Mouse (Mus musculus): ENCODE data around the gene Chst13.

The Chst13 gene

DNA sequence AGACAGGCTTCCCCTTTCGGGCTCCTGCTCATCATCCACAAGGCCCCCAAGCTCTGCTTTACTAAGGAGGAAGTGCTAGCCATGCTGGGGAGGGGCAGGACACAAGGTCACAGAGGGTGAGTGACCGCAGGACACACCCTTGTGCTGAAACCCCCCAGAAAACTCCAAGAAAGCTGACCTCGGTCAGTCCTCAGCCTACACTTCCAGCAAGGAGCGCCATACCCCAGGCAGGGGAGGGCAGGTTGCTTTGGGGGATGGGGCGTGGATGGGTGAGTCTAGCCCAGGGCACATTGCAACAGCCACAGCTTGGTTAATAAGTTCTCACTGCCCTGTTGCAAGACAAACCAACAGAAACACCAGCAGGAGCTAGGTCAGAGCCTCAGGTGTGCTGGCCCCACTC, 4.6 kb downstream of the Chst13 start:
- no peak for DNase-seq (ENCODE audit: low read depth, low spot score)

DNA sequence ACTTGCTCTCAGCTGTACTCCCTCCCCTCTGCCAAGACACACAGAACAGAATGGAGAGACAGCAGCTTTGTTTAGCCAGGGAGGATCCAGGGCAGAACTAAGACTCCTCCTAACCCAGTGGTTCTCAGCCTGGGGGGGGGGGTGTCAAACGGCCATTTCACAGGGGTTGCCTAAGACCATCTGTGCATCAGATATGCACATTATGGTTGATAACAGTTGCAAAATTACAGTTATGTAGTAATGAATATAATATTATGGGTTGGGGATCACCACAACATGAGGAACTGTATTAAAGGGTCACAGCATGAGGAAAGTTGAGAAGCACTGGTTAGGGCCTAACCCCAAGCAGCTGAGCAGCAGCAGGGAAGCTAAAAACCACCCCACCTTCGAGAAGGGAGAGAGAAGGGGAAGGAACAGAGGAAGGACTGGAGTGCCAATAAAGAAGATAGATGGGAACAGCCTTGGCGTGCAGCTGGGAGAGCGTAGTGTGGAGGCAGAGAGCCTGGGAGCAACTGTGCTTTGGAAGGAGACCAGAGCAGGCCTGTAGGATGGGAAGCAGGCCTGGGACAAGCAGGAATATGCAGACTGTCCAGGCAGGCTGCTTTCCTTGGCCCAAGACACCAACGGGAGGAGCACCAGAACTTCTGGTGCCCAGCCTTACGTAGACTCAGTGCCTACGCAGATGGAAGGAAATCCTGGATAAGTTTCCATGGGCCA, 5.4 kb downstream of the Chst13 start:
- DNase-seq (ENCODE audit: low read depth, low spot score), result no peak

DNA sequence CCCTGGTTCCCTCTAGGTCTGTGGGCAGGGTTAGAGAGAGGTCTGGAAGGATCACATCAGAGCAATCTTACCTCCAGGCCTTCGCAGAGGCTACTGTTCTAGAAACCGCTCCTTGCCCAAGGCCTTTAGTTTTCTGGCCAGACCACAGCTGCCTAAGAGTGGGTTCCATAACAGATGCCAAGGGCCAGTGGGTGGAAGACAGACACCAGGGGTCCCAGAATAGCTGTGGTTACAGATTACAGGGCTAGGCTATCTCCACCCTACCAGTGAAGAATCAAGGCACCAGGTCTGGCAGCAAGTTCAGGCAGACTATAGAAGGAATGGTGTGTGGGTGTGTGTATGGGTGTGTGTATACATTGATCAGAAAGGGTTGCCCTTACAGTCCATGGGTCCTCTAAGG, 6.0 kb downstream of the Chst13 start:
- no peak for DNase-seq (ENCODE audit: low read depth, low spot score)

DNA sequence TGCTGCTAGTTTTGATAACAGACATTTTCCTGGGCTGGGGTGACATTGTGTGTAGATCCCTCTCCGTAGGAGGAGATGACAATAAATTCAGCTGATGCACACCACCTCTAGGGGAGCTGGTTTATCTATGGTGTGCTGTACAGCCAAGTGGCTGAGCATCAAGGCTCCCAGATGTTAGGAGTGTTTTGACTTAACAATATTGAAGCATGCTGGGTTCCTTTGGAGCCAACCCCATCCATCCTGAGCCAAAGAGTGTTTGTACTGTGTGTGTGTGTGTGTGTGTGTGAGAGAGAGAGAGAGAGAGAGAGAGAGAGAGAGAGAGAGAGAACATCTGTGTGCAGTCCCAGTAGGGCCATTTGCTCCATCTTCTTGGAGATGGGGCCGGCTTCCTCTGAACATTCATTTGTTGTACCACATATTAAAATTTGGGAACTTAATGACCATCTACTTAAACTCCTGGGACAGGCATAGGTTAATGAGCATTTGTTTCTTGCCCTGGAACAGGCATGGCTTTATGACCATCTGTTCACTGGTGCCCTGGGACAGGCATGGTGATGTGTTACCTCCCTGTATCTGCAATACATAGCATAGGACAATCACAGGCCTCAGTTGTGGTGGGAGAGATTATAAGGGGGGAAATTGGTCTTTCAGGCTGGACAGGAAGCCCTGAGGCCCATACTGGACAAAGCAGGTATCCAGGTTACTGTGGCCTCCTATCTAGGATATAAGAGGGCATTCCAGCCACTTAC, 7.3 kb downstream of the Chst13 start:
- DNase-seq (ENCODE audit: low read depth, low spot score), result no peak

DNA sequence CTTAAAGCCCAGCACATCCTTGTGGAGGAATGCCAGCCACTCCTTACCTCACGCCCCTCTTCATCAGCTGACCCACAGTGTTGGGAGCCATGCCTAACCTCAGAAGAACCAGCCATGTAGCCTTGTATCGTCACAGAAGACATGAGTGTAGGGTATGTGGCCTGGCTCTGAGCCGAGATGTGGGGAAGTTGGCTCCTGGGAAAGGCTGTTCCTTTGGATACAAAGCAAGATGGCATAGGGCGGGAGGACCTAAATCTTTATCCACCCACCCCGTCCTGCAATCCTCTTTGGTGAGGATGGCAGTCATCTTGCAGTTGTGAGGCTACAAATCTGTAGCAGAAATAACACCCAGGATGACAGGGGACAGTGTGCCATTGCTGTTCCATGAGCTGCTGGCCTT, 9.0 kb downstream of the Chst13 start:
- no peak for DNase-seq (ENCODE audit: low read depth, low spot score)

DNA sequence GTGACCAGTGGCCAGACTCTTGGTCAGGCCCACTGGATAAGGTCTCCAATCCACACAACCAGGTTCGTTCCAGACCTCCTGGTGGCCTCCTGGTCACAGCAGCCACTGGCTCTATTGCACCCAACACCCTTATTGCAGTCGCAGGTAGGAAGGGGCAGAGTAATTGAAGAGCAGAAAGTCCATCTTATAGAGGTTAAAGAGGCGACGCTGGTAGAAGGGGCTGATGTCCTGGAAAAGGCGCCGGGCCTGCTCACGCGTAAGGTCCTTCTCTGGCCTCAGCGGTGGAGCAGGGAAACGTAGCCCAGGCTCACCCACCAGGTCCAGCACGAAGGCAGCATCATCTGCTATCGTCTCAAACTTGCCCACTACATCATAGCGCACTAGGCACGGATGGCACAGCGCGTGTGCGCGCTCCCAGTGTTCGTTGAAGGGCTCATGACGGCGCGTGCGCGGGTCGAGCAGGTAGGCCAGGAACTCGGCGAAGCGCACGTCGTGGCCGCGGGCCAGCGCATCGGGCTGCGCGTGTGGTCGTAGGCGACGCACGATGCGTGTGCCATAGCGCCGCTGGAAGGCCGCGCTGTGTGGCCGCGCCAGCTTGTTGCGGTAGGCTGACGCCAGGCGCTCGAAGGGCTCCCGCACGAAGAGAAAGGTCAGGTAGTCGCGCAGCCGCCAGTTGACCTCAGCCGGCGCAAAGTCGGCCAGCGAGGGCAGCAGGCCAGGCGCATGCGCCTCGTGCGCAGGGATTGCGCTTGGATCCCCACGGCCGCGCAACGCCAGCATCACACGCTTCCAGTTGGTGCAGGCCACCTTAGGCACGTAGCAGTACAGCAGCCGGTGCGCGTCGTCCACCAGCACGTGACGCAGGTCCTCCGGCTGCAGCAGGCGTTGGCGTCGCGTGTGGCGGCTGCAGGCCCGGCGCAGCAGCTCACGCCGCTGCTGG, 15.9 kb downstream of the Chst13 start:
- DNase-seq (ENCODE audit: low read depth, low spot score), result no peak

DNA sequence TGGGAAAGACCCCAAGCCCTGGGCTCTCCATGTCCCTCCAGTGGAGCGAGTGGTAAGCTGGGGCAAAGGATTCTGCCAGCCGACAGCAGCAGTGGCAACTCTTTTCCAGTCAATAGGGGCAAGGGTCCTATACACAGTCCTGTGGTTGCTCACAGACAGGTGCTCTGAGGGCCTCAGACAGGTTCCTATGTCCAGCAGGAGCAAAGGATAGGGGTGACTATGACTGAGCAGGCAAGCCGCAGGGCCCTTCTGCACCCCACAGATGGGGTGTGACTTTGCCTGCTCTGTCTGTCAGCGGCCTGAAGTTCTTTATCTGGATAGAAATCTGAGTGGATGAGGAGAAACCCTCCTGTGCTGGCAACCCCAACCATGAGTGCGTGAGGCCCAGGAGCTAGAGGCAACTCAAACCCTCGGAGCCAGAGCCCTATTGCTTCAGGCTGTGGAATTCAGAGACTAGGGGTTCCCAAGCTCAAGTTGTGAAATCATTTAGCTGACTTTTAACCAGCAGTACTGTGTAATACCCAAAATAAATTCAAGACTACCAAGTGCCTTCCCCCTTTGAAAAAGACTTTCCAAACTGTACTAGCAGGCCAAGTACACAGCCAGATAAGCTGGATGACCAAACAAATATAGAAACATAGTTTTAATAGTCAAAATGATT, 18.5 kb downstream of the Chst13 start:
- no peak for DNase-seq (ENCODE audit: low read depth, low spot score)

DNA sequence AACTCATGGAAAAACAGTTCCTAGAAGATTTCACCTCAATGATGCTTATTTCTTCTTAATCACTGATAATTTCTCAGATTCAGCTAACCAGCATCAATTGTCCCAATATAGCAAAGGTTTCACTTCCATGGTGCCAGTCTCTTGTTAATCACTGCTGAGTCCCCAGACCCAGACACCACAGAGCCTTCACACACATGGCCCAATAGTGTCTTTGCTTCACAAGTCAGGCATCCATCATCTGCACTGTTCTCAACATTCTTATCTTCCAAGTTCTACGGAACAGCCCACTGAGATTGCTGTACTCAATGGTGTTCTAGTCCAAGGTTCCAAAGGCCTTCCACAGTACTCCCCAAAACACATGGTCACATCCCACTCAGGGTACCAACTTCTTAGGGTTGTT, 24.1 kb downstream of the Chst13 start, which contains the start of gene BC048671:
Gene BC048671 (plus strand): TSS at position 301 of the 400 bp plus-strand sequence.
- DNase-seq (ENCODE audit: low read depth, low spot score), result no peak

DNA sequence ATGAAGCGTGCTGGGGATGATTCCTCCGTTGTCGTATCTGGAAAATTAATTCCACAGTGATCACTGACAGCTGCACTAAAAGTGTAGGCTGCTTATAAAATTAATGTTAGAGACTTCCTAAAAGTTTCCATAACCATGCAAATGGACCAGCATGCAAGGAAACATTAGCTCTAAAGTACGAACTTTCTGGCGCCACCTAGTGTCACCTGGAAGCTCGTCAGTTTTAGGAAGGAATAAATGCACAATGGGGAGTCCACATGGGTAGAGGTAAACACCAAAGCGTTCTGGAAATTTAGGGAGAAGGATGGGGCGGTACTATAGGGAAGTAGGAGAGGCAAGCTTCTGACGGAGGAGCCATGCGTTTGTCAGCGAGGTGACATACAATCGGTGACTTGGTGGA, 36.7 kb downstream of the Chst13 start:
- no peak for DNase-seq (ENCODE audit: low read depth, low spot score)

All from forelimb bud, embryonic 11.5 days (tissue).